Mouse (Mus musculus) forebrain, embryonic 16.5 days (tissue): Measurements from ENCODE around the gene Nfe2l2. TPM values are rescaled to one million over a fixed set of nuclear protein-coding genes. Genes with fewer than 3 reads are reported as not detected.
A peak's percentile ranks its signal among the peaks of the same experiment; 100 is the strongest.

Experiments
- ATAC-seq: fragments of 200-750 bp; cut with Nextera tagmentation; 2 replicates; pipeline ENCODE4 v1.8.0; 2017; ENCODE audit warnings: mild to moderate bottlenecking, moderate library complexity
- H3K27ac ChIP-seq: fragments of 300-500 bp; sonication (generic); 2 replicates; pipeline ENCODE4 v1.5.1; 2014; ENCODE audit warnings: low read length, control low read depth
- H3K27me3 ChIP-seq: fragments of 300-500 bp; sonication (generic); replicated peaks from 2 replicates; pipeline ENCODE4 v1.6.1; 2014; ENCODE audit warnings: low read length; ENCODE audit not compliant: control insufficient read depth, insufficient read depth
- H3K36me3 ChIP-seq: fragments of 300-500 bp; sonication (generic); 2 replicates; pipeline ENCODE4 v1.6.1; 2014; ENCODE audit not compliant: control insufficient read depth, insufficient read depth
- H3K4me1 ChIP-seq: fragments of 300-500 bp; sonication (generic); replicated peaks from 2 replicates; pipeline ENCODE4 v1.6.1; 2014; ENCODE audit warnings: low read length; ENCODE audit not compliant: control insufficient read depth, insufficient read depth
- H3K4me2 ChIP-seq: fragments of 300-500 bp; sonication (generic); 2 replicates; pipeline ENCODE4 v1.6.1; 2014; ENCODE audit warnings: mild to moderate bottlenecking, low read length, control low read depth
- H3K4me3 ChIP-seq: fragments of 300-500 bp; sonication (generic); replicated peaks from 2 replicates; pipeline ENCODE4 v1.5.1; 2014; ENCODE audit warnings: mild to moderate bottlenecking, low read length, control low read depth
- H3K9ac ChIP-seq: fragments of 300-500 bp; sonication (generic); replicated peaks from 2 replicates; pipeline ENCODE4 v1.6.1; 2014; ENCODE audit warnings: low read depth, low read length, control low read depth
- H3K9me3 ChIP-seq: fragments of 300-500 bp; sonication (generic); 2 replicates; pipeline ENCODE4 v1.6.1; 2016; ENCODE audit warnings: low read length; ENCODE audit not compliant: control insufficient read depth
- WGBS: fragments of 180-500 bp; shearing (Covaris S2); extraction: QIAGEN DNeasy Blood & Tissue Kit; methylation state at CpG from one replicate; pipeline ENCODE4 v1.1.7; 2014; 5-methylcytosine and 5-hydroxymethylcytosine counted together
- polyA plus RNA-seq: library from polyadenylated mRNA; unstranded; fragments of >200 nt; fragmentation: Nextera tagmentation; extraction: Ambion mirVana; gene quantifications from 2 replicates; pipeline ENCODE4 v1.2.1, GENCODE M21; 2015

Gene Nfe2l2
- polyA plus RNA-seq, 1 experiment from 2014 or later = 12.7 TPM

- Histone ChIP-seq H3K9me3 (no peaks in the 10 kb centered on the region), H3K9ac (peak overlapping the region; percentile 97), H3K27ac (peak overlapping the region; percentile 99), H3K4me2 (peak overlapping the region; percentile 85), H3K4me1 (peaks cover 21% of the 10 kb centered on the region), H3K4me3 (peak overlapping the region; percentile 95), H3K27me3 (no peaks in the 10 kb centered on the region), H3K36me3 (peaks cover 20% of the 10 kb centered on the region)
- ATAC-seq = peak; percentile 73
- WGBS = under 1% methylated on average over 34 of the region's 47 CpGs
Measured at GRCm38 (mm10) chr2:75659629-75659960, 44.8 kb downstream of the Nfe2l2 start.

- Histone ChIP-seq H3K4me3 (peak within 1 kb of the TSS; percentile 95), H3K4me2 (peak within 1 kb of the TSS; percentile 85), H3K36me3 (peaks cover 16% of the 10 kb centered on the region), H3K27ac (peak within 1 kb of the TSS; percentile 99), H3K9me3 (no peaks in the 10 kb centered on the region), H3K27me3 (no peaks in the 10 kb centered on the region), H3K4me1 (peaks cover 21% of the 10 kb centered on the region), H3K9ac (peak within 1 kb of the TSS; percentile 97)
- peak; percentile 96 for ATAC-seq
- 0% methylated on average over 72 of the region's 102 CpGs for WGBS
Measured at GRCm38 (mm10) chr2:75658727-75659628, 45.5 kb downstream of the Nfe2l2 start, which contains the start of gene Hnrnpa3. Hnrnpa3 (plus strand) TSS chr2:75659261.

- Histone ChIP-seq H3K9ac (peak overlapping the region; percentile 92), H3K4me2 (peak overlapping the region; percentile 65), H3K4me1 (peaks cover 21% of the 10 kb centered on the region), H3K36me3 (peaks cover 8% of the 10 kb centered on the region), H3K27me3 (no peaks in the 10 kb centered on the region), H3K9me3 (no peaks in the 10 kb centered on the region), H3K4me3 (peak overlapping the region; percentile 72), H3K27ac (peak overlapping the region; percentile 99)
- WGBS = 2% methylated on average over 18 of the region's 18 CpGs
- no peak for ATAC-seq
Measured at GRCm38 (mm10) chr2:75657907-75658691, 46.3 kb downstream of the Nfe2l2 start.

- 96% methylated on average over 5 of the region's 5 CpGs for WGBS
- no peak overlapping the region for H3K9ac ChIP-seq
- peaks cover 21% of the 10 kb centered on the region for H3K4me1 ChIP-seq
- H3K36me3 ChIP-seq = no peaks in the 10 kb centered on the region
- no peak for ATAC-seq
- no peak overlapping the region for H3K27ac ChIP-seq
- H3K9me3 ChIP-seq = no peaks in the 10 kb centered on the region
- no peak overlapping the region for H3K4me3 ChIP-seq
- H3K27me3 ChIP-seq = no peaks in the 10 kb centered on the region
- H3K4me2 ChIP-seq = no peak overlapping the region
Measured at GRCm38 (mm10) chr2:75656924-75657323, 47.5 kb downstream of the Nfe2l2 start.

- Histone ChIP-seq H3K27me3 (no peaks in the 10 kb centered on the region), H3K9me3 (no peaks in the 10 kb centered on the region), H3K4me3 (no peak overlapping the region), H3K27ac (no peak overlapping the region), H3K36me3 (no peaks in the 10 kb centered on the region), H3K4me2 (no peak overlapping the region), H3K9ac (no peak overlapping the region), H3K4me1 (peaks cover 9% of the 10 kb centered on the region)
- no peak for ATAC-seq
- WGBS = 80% methylated on average over 1 of the region's 1 CpGs
Measured at GRCm38 (mm10) chr2:75654679-75655078, 49.8 kb downstream of the Nfe2l2 start.

- no peak overlapping the region for H3K4me2 ChIP-seq
- H3K4me3 ChIP-seq = no peak overlapping the region
- no peak overlapping the region for H3K9ac ChIP-seq
- H3K4me1 ChIP-seq = peaks cover 9% of the 10 kb centered on the region
- H3K27me3 ChIP-seq = no peaks in the 10 kb centered on the region
- no peak overlapping the region for H3K27ac ChIP-seq
- ATAC-seq = no peak
- H3K9me3 ChIP-seq = no peaks in the 10 kb centered on the region
- H3K36me3 ChIP-seq = no peaks in the 10 kb centered on the region
Measured at GRCm38 (mm10) chr2:75653150-75653549, 51.3 kb downstream of the Nfe2l2 start.

GRCm38 (mm10) chr2:75650437-75650836, 54.0 kb downstream of the Nfe2l2 start:
- Histone ChIP-seq H3K9me3 (no peaks in the 10 kb centered on the region), H3K27ac (no peak overlapping the region), H3K4me1 (no peaks in the 10 kb centered on the region), H3K9ac (no peak overlapping the region), H3K4me3 (no peak overlapping the region), H3K4me2 (no peak overlapping the region), H3K27me3 (no peaks in the 10 kb centered on the region), H3K36me3 (no peaks in the 10 kb centered on the region)
- 79% methylated on average over 1 of the region's 1 CpGs for WGBS
- ATAC-seq = no peak

- WGBS = 91% methylated on average over 12 of the region's 12 CpGs
- no peak for ATAC-seq
- Histone ChIP-seq H3K9ac (no peak overlapping the region), H3K9me3 (no peaks in the 10 kb centered on the region), H3K27me3 (no peaks in the 10 kb centered on the region), H3K27ac (no peak overlapping the region), H3K4me1 (no peaks in the 10 kb centered on the region), H3K4me2 (no peak overlapping the region), H3K36me3 (no peaks in the 10 kb centered on the region), H3K4me3 (no peak overlapping the region)
Measured at GRCm38 (mm10) chr2:75645251-75645650, 59.2 kb downstream of the Nfe2l2 start.

- H3K4me2 ChIP-seq = no peak overlapping the region
- WGBS = 91% methylated on average over 6 of the region's 6 CpGs
- no peaks in the 10 kb centered on the region for H3K27me3 ChIP-seq
- no peaks in the 10 kb centered on the region for H3K4me1 ChIP-seq
- H3K36me3 ChIP-seq = no peaks in the 10 kb centered on the region
- H3K9ac ChIP-seq = no peak overlapping the region
- H3K4me3 ChIP-seq = no peak overlapping the region
- ATAC-seq = no peak
- no peak overlapping the region for H3K27ac ChIP-seq
- H3K9me3 ChIP-seq = no peaks in the 10 kb centered on the region
Measured at GRCm38 (mm10) chr2:75643950-75644349, 60.5 kb downstream of the Nfe2l2 start.
